Mouse (Mus musculus) hindbrain, embryonic 14.5 days (tissue): ENCODE results near the gene Aqp5. TPM values are rescaled to one million over a fixed set of nuclear protein-coding genes. Genes with fewer than 3 reads are reported as not detected.

Experiments
- ATAC-seq: fragments of 200-750 bp; cut with Nextera tagmentation; 2 replicates; pipeline ENCODE4 v1.8.0; 2017; ENCODE audit warnings: moderate number of reproducible peaks, mild to moderate bottlenecking, moderate TSS enrichment, moderate library complexity; ENCODE audit not compliant: low FRiP score
- DNase-seq: peaks from one replicate; pipeline ENCODE4 v3.0.0-alpha.2; 2015; ENCODE audit warnings: low spot score
- H3K27ac ChIP-seq: fragments of 300-500 bp; sonication (generic); 2 replicates; pipeline ENCODE4 v1.5.1; 2014; ENCODE audit warnings: mild to moderate bottlenecking, moderate library complexity
- H3K27me3 ChIP-seq: fragments of 300-500 bp; sonication (generic); 2 replicates; pipeline ENCODE4 v1.6.1; 2014; ENCODE audit warnings: mild to moderate bottlenecking, low read length, mixed read lengths; ENCODE audit not compliant: control insufficient read depth, insufficient read depth
- H3K36me3 ChIP-seq: fragments of 300-500 bp; sonication (generic); replicated peaks from 2 replicates; pipeline ENCODE4 v1.6.1; 2014; ENCODE audit not compliant: control insufficient read depth, insufficient read depth
- H3K4me1 ChIP-seq: fragments of 300-500 bp; sonication (generic); replicated peaks from 2 replicates; pipeline ENCODE4 v1.6.1; 2014; ENCODE audit warnings: antibody characterized with exemption, low read length, mixed read lengths; ENCODE audit not compliant: control insufficient read depth, insufficient read depth
- H3K4me2 ChIP-seq: fragments of 300-500 bp; sonication (generic); replicated peaks from 2 replicates; pipeline ENCODE4 v1.6.1; 2014; ENCODE audit warnings: mild to moderate bottlenecking, moderate library complexity
- H3K4me3 ChIP-seq: fragments of 300-500 bp; sonication (generic); replicated peaks from 2 replicates; pipeline ENCODE4 v1.5.1; 2014; ENCODE audit warnings: mild to moderate bottlenecking, low read length
- H3K9ac ChIP-seq: fragments of 300-500 bp; sonication (generic); 2 replicates; pipeline ENCODE4 v1.6.1; 2014
- H3K9me3 ChIP-seq: fragments of 300-500 bp; sonication (generic); 2 replicates; pipeline ENCODE4 v1.6.1; 2016; ENCODE audit warnings: low read length; ENCODE audit not compliant: control insufficient read depth
- WGBS: fragments of 180-500 bp; shearing (Covaris S2); extraction: QIAGEN DNeasy Blood & Tissue Kit; methylation state at CpG from one replicate; pipeline ENCODE4 v1.1.7; 2014; 5-methylcytosine and 5-hydroxymethylcytosine counted together
- polyA plus RNA-seq: library from polyadenylated mRNA; unstranded; fragments of >200 nt; fragmentation: Nextera tagmentation; extraction: Ambion mirVana; gene quantifications from 2 replicates; pipeline ENCODE4 v1.2.1, GENCODE M21; 2014

The Aqp5 gene
- polyA plus RNA-seq, 1 experiment from 2014 or later = 1.4 TPM

- WGBS = 58% methylated on average over 8 of the region's 8 CpGs
- H3K4me3 ChIP-seq = no peak overlapping the region
- DNase-seq = no peak
These were observed 1.6 kb downstream of the Aqp5 start for GRCm38 (mm10) chr15:99592177-99592576.

DNA sequence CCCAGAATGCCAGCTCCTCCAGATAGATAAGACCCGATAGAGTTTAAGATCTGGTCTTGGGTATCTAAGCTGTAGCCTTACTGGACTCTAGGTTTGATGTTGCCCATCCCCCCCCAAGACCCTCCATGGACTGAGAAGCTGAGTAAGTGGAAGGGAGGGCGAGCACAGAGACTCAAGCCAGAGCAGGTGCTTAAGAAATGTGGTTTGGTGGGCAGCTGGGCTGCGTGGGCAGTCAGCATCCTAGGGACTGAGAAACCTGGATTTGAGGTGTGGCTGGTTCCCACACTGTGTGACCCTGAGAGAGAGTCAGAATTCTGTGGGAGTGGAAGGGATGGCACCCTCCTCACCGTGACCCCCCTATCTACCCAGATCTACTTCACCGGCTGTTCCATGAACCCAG, 2.3 kb downstream of the Aqp5 start:
- no peak for ATAC-seq
- H3K9me3 ChIP-seq = no peaks in the 10 kb centered on the region
- no peak overlapping the region for H3K4me2 ChIP-seq
- 96% methylated on average over 4 of the region's 5 CpGs for WGBS
- H3K36me3 ChIP-seq = no peaks in the 10 kb centered on the region
- H3K27ac ChIP-seq = no peak overlapping the region
- peaks cover 64% of the 10 kb centered on the region for H3K27me3 ChIP-seq
- 0 out of 2 replicates have a peak, but pooled peaks cover 3% of the 10 kb centered on the region for H3K4me1 ChIP-seq
- no peak overlapping the region for H3K4me3 ChIP-seq
- H3K9ac ChIP-seq = no peak overlapping the region
- no peak for DNase-seq

More at GRCm38 (mm10) chr15:99592177-99592576, 1.6 kb downstream of the Aqp5 start:
- ATAC-seq = no peak
- Histone ChIP-seq H3K4me1 (0 out of 2 replicates have a peak, but pooled peaks cover 3% of the 10 kb centered on the region), H3K9me3 (no peaks in the 10 kb centered on the region), H3K4me2 (no peak overlapping the region), H3K27me3 (peaks cover 71% of the 10 kb centered on the region), H3K36me3 (no peaks in the 10 kb centered on the region), H3K9ac (no peak overlapping the region), H3K27ac (no peak overlapping the region)

GRCm38 (mm10) chr15:99594951-99595350, 4.4 kb downstream of the Aqp5 start:
- H3K4me3 ChIP-seq = no peak overlapping the region
- no peak overlapping the region for H3K9ac ChIP-seq
- no peak overlapping the region for H3K27ac ChIP-seq
- peaks cover 3% of the 10 kb centered on the region; the same call in 1 of the 2 replicates for H3K4me1 ChIP-seq
- WGBS = 85% methylated on average over 10 of the region's 10 CpGs
- no peaks in the 10 kb centered on the region for H3K36me3 ChIP-seq
- H3K4me2 ChIP-seq = no peak overlapping the region
- H3K27me3 ChIP-seq = peaks cover 44% of the 10 kb centered on the region
- no peak for DNase-seq
- ATAC-seq = no peak
- no peaks in the 10 kb centered on the region for H3K9me3 ChIP-seq

GRCm38 (mm10) chr15:99596056-99596687, 5.6 kb downstream of the Aqp5 start:
- Histone ChIP-seq H3K36me3 (no peaks in the 10 kb centered on the region), H3K4me1 (peaks cover under 1% of the 10 kb centered on the region; the same call in 1 of the 2 replicates), H3K9me3 (no peaks in the 10 kb centered on the region), H3K9ac (no peak overlapping the region), H3K4me2 (no peak overlapping the region), H3K27ac (no peak overlapping the region), H3K4me3 (no peak overlapping the region), H3K27me3 (peaks cover 34% of the 10 kb centered on the region)
- under 1% methylated on average over 7 of the region's 7 CpGs for WGBS
- DNase-seq = peak; percentile 89
- ATAC-seq = peak; percentile 77

- Histone ChIP-seq H3K27ac (no peak overlapping the region), H3K4me1 (peaks cover 7% of the 10 kb centered on the region), H3K9ac (no peak overlapping the region), H3K27me3 (peaks cover 28% of the 10 kb centered on the region), H3K4me3 (no peak overlapping the region), H3K4me2 (no peak overlapping the region), H3K9me3 (no peaks in the 10 kb centered on the region), H3K36me3 (no peaks in the 10 kb centered on the region)
- WGBS = 59% methylated on average over 7 of the region's 7 CpGs
- DNase-seq (no peak), ATAC-seq (no peak)
These were observed 6.3 kb downstream of the Aqp5 start for GRCm38 (mm10) chr15:99596841-99597240.

DNA sequence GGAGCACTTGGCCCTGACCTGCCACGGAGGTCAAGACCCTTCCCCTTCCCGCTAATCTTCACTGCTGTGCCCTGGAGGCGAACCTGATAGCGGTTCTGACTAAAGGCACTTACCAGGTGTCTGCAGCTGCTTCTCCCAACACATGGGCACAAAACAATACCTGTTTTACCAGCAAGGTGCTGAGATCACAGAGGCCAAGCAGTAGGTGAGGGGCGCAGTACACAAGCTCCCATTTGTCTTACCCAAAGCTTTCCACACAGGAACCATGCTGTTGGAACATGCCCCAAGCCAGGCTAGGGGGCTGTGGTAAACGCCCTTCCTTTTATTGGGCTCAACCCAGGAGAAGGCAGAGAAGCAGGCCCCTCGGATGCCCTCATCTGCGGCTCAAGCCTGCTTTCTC, 7.0 kb downstream of the Aqp5 start:
- no peak overlapping the region for H3K4me3 ChIP-seq
- H3K4me1 ChIP-seq = peaks cover 7% of the 10 kb centered on the region
- no peak overlapping the region for H3K27ac ChIP-seq
- WGBS = 58% methylated on average over 8 of the region's 8 CpGs
- peaks cover 20% of the 10 kb centered on the region for H3K27me3 ChIP-seq
- ATAC-seq (no peak), DNase-seq (no peak)
- H3K4me2 ChIP-seq = no peak overlapping the region
- H3K36me3 ChIP-seq = no peaks in the 10 kb centered on the region
- H3K9ac ChIP-seq = no peak overlapping the region
- no peaks in the 10 kb centered on the region for H3K9me3 ChIP-seq

GRCm38 (mm10) chr15:99599245-99600070, 8.9 kb downstream of the Aqp5 start:
- Histone ChIP-seq H3K27ac (peak overlapping the region; percentile 38; the same call in 1 of the 2 replicates), H3K4me1 (peaks cover 7% of the 10 kb centered on the region), H3K9ac (no peak overlapping the region), H3K36me3 (no peaks in the 10 kb centered on the region), H3K4me3 (no peak overlapping the region), H3K9me3 (no peaks in the 10 kb centered on the region), H3K27me3 (peaks cover 1% of the 10 kb centered on the region; the same call in 1 of the 2 replicates), H3K4me2 (no peak overlapping the region)
- peak; percentile 57; the same call in 1 of the 2 replicates for ATAC-seq
- no peak for DNase-seq
- 32% methylated on average over 17 of the region's 17 CpGs for WGBS

DNA sequence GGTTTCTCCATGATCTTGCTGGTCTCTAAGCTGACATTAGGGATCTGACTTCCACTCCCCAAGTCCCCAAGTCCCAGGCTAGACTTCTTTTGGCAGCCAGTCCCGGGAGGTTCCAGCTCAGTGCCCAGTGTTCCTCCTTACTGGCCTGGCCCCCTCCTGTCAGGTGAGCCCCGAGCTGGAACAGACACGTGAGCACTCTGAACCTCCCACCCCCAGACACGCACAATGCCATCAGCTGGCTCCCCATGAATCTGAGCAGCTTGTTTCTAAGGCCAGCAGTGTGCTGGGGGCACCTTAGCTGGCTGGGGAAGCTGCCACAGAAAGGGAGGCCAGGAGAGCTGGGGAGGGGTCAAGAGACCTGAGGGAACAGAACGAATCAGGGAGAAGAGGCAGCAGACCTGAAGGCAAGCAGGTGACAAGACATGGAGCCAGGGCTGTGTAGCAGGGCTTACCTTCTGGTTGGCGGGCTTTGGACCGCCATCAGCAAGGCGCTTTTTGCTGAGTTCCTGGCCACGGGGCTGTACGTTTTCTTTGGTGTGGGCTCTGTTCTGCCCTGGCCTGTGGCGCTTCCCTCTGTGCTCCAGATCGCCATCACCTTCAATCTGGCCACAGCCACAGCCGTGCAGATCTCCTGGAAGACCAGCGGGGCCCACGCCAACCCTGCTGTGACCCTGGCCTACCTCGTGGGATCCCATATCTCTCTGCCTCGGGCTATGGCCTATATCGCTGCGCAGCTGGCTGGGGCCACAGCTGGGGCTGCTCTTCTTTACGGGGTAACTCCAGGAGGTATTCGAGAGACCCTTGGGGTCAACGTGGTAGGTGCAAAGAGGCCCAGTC, 10.6 kb downstream of the Aqp5 start, which contains the start of gene Aqp6:
Aqp6 (plus strand) TSS at position 415 of the 837 bp plus-strand sequence.
- Histone ChIP-seq H3K9ac (peak within 1 kb of the TSS; percentile 9; the same call in 1 of the 2 replicates), H3K4me3 (no peak within 1 kb of the TSS), H3K4me1 (peaks cover 11% of the 10 kb centered on the region), H3K27me3 (no peaks in the 10 kb centered on the region), H3K9me3 (no peaks in the 10 kb centered on the region), H3K4me2 (peak within 1 kb of the TSS; percentile 1; the same call in 1 of the 2 replicates), H3K36me3 (no peaks in the 10 kb centered on the region), H3K27ac (peak within 1 kb of the TSS; percentile 76)
- 45% methylated on average over 22 of the region's 22 CpGs for WGBS
- ATAC-seq (no peak), DNase-seq (no peak)

GRCm38 (mm10) chr15:99601823-99602120, 11.2 kb downstream of the Aqp5 start:
- peaks cover 16% of the 10 kb centered on the region for H3K4me1 ChIP-seq
- no peaks in the 10 kb centered on the region for H3K9me3 ChIP-seq
- WGBS = 6% methylated on average over 5 of the region's 5 CpGs
- H3K4me3 ChIP-seq = no peak overlapping the region
- ATAC-seq (no peak), DNase-seq (no peak)
- peak overlapping the region; percentile 70 for H3K27ac ChIP-seq
- H3K4me2 ChIP-seq = 0 out of 2 replicates have a peak overlapping the region, but pooled peaks have one; percentile 1
- H3K36me3 ChIP-seq = no peaks in the 10 kb centered on the region
- peak overlapping the region; percentile 9; the same call in 1 of the 2 replicates for H3K9ac ChIP-seq
- no peaks in the 10 kb centered on the region for H3K27me3 ChIP-seq
